Mouse (Mus musculus): Measurements from ENCODE around the gene Ror2. TPM values are rescaled to one million over a fixed set of nuclear protein-coding genes. Genes with fewer than 3 reads are reported as not detected.

Ror2 gene
- polyA plus RNA-seq, 1 experiment from 2014 or later, result 6.9 TPM

DNA sequence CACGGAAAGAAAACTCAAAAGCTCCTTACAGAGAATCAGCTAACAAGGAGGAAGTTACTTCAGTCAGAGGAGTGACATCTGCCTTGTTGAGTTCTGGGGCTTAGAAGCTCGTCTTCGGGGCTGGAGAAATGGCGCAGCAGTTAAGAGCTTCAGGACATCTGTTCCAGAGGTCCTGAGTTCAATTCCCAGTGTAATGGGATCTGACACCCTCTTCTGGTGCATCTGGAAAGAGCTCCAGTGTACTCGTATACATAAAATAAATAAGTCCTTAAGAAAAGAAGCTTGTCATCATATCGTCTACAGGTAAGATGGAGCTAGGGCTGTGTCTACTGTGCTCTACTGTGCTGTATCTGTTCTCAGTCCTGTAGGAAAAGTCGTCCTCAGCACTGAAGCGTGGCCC, 19.3 kb upstream of the Ror2 start:
- Histone ChIP-seq H3K36me3 (ENCODE audit: control insufficient read depth, insufficient read depth, low read length) (no peaks in the 10 kb centered on the region), H3K4me2 (replicated peaks; ENCODE audit: low read depth) (no peak overlapping the region), H3K4me1 (replicated peaks; ENCODE audit: control insufficient read depth, insufficient read depth) (peaks cover 8% of the 10 kb centered on the region; the same call in 1 of the 2 replicates), H3K4me3 (ENCODE audit: low read depth, low read length) (no peak overlapping the region), H3K9me3 (ENCODE audit: control insufficient read depth, low read length) (no peaks in the 10 kb centered on the region), H3K27me3 (ENCODE audit: control insufficient read depth, insufficient read depth, low read length) (no peaks in the 10 kb centered on the region), H3K9ac (ENCODE audit: low read length) (no peak overlapping the region), H3K27ac (replicated peaks) (no peak overlapping the region)
- WGBS, result 80% methylated on average over 8 of the region's 8 CpGs
- DNase-seq (ENCODE audit: low spot score), result no peak
- TF ChIP-seq EP300 (optimal IDR thresholded peaks at IDR 0.05) (no peak), CTCF (IDR thresholded peaks at IDR 0.05; ENCODE audit: low read depth) (no peak)
- ATAC-seq (ENCODE audit: low FRiP score, low TSS enrichment), result no peak

DNA sequence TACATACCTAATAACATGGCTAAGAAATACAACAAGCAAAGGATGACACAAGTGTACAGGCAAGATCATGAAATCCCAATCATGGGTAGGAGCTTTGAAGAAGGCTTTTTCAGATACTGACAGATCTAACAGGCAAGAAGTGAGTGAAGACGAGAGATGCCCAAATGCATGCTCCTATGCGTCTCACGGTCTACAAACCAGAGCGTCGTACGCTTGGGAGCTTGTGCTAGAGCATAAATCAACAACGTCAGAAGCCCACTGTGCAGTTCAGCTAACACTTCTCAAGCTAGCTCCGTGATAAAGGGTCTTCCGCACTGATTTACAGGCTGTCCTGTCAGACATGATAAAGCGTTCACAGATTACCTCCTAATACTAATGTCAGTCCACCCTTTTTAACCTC, 16.8 kb upstream of the Ror2 start:
- TF ChIP-seq CTCF (IDR thresholded peaks at IDR 0.05; ENCODE audit: low read depth), result no peak
- TF ChIP-seq EP300 (optimal IDR thresholded peaks at IDR 0.05), result no peak
- Histone ChIP-seq H3K27ac (replicated peaks) (no peak overlapping the region), H3K27me3 (ENCODE audit: control insufficient read depth, insufficient read depth, low read length) (no peaks in the 10 kb centered on the region), H3K4me3 (ENCODE audit: low read depth, low read length) (no peak overlapping the region), H3K4me2 (replicated peaks; ENCODE audit: low read depth) (no peak overlapping the region), H3K36me3 (ENCODE audit: control insufficient read depth, insufficient read depth, low read length) (no peaks in the 10 kb centered on the region), H3K9me3 (ENCODE audit: control insufficient read depth, low read length) (no peaks in the 10 kb centered on the region), H3K9ac (ENCODE audit: low read length) (no peak overlapping the region), H3K4me1 (replicated peaks; ENCODE audit: control insufficient read depth, insufficient read depth) (no peaks in the 10 kb centered on the region; the same call in 1 of the 2 replicates)
- ATAC-seq (ENCODE audit: low FRiP score, low TSS enrichment), result no peak
- WGBS, result 66% methylated on average over 10 of the region's 10 CpGs
- DNase-seq (ENCODE audit: low spot score), result no peak

- 12% methylated on average over 12 of the region's 12 CpGs for WGBS
- ATAC-seq (ENCODE audit: low FRiP score, low TSS enrichment), result no peak
These were observed 7.1 kb upstream of the Ror2 start for GRCm38 (mm10) chr13:53293065-53293464.

DNA sequence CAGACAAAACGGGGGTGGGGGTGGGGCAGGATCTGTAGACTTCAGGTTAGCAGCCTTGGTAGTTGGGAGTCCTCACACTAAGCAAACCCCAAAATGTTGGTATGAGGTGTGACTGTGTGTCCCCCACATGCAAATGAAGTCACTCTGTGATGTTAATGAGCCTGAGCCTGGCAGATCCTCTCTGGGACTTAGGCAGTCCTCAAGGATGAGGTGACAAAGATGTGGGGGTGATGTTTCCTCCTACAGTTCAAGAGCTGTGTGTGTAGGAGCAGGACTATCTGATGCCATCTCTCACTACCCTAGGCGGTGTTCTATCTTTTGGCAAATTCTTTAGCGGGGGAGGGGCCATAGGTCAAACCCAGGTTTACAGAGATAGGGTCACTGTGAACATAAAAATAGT, 6.3 kb upstream of the Ror2 start:
- WGBS, result 41% methylated on average over 3 of the region's 3 CpGs
- ATAC-seq (ENCODE audit: low FRiP score, low TSS enrichment) (no peak), DNase-seq (ENCODE audit: low spot score) (no peak)
- H3K9me3 ChIP-seq (ENCODE audit: control insufficient read depth, low read length), result no peaks in the 10 kb centered on the region
- no peak overlapping the region for H3K4me2 ChIP-seq (replicated peaks; ENCODE audit: low read depth)
- H3K27me3 ChIP-seq (ENCODE audit: control insufficient read depth, insufficient read depth, low read length), result no peaks in the 10 kb centered on the region
- no peak overlapping the region for H3K4me3 ChIP-seq (ENCODE audit: low read depth, low read length)
- TF ChIP-seq CTCF (IDR thresholded peaks at IDR 0.05; ENCODE audit: low read depth) (no peak), EP300 (optimal IDR thresholded peaks at IDR 0.05) (no peak)
- H3K36me3 ChIP-seq (ENCODE audit: control insufficient read depth, insufficient read depth, low read length), result no peaks in the 10 kb centered on the region
- H3K4me1 ChIP-seq (replicated peaks; ENCODE audit: control insufficient read depth, insufficient read depth), result no peaks in the 10 kb centered on the region; the same call in 1 of the 2 replicates
- H3K27ac ChIP-seq (replicated peaks), result no peak overlapping the region
- H3K9ac ChIP-seq (ENCODE audit: low read length), result no peak overlapping the region

More at GRCm38 (mm10) chr13:53293065-53293464, 7.1 kb upstream of the Ror2 start:
- Histone ChIP-seq H3K9ac (ENCODE audit: low read length) (no peak overlapping the region), H3K36me3 (ENCODE audit: control insufficient read depth, insufficient read depth, low read length) (no peaks in the 10 kb centered on the region), H3K9me3 (ENCODE audit: control insufficient read depth, low read length) (no peaks in the 10 kb centered on the region), H3K4me3 (ENCODE audit: low read depth, low read length) (no peak overlapping the region), H3K27ac (replicated peaks) (no peak overlapping the region), H3K27me3 (ENCODE audit: control insufficient read depth, insufficient read depth, low read length) (no peaks in the 10 kb centered on the region), H3K4me1 (replicated peaks; ENCODE audit: control insufficient read depth, insufficient read depth) (no peaks in the 10 kb centered on the region; the same call in none of the 2 replicates), H3K4me2 (replicated peaks; ENCODE audit: low read depth) (no peak overlapping the region)
- no peak for TF ChIP-seq EP300 (optimal IDR thresholded peaks at IDR 0.05)
- no peak for DNase-seq (ENCODE audit: low spot score)

DNA sequence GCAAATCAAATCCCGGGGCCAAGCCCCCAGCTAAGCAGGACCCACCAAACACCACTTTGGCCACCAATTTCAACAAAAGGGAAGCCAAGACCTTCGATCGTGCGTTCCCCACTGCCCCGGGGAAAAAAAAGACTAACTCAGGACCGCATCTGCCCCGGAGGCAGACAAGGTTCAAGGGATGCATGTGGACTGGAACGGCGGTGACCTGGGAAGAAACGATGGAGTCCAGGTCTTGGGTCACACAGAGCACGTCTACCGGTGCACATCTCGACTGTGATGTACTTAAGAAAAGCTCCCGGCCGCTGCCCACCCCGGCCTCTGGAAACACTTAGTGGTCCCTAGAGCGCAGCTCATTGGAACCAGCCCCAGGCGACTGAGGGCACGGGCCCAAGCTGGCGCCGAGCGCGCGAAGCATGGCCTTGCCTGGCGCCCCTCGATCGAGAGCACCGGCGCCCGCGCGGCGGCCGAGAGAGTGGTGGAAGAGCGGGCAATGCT, 616 bp downstream of the Ror2 start:
- WGBS, result 0% methylated on average over 35 of the region's 35 CpGs
- ATAC-seq (ENCODE audit: low FRiP score, low TSS enrichment) (peak; percentile 28), DNase-seq (ENCODE audit: low spot score) (no peak)
- Histone ChIP-seq H3K27ac (replicated peaks) (peak overlapping the region; percentile 78), H3K27me3 (ENCODE audit: control insufficient read depth, insufficient read depth, low read length) (no peaks in the 10 kb centered on the region), H3K4me3 (ENCODE audit: low read depth, low read length) (peak overlapping the region; percentile 70), H3K9ac (ENCODE audit: low read length) (peak overlapping the region; percentile 82), H3K4me1 (replicated peaks; ENCODE audit: control insufficient read depth, insufficient read depth) (peaks cover 2% of the 10 kb centered on the region; the same call in 1 of the 2 replicates), H3K4me2 (replicated peaks; ENCODE audit: low read depth) (peak overlapping the region; percentile 81), H3K9me3 (ENCODE audit: control insufficient read depth, low read length) (no peaks in the 10 kb centered on the region), H3K36me3 (ENCODE audit: control insufficient read depth, insufficient read depth, low read length) (no peaks in the 10 kb centered on the region)
- no peak for TF ChIP-seq EP300 (optimal IDR thresholded peaks at IDR 0.05)
- no peak for TF ChIP-seq CTCF (IDR thresholded peaks at IDR 0.05; ENCODE audit: low read depth)

DNA sequence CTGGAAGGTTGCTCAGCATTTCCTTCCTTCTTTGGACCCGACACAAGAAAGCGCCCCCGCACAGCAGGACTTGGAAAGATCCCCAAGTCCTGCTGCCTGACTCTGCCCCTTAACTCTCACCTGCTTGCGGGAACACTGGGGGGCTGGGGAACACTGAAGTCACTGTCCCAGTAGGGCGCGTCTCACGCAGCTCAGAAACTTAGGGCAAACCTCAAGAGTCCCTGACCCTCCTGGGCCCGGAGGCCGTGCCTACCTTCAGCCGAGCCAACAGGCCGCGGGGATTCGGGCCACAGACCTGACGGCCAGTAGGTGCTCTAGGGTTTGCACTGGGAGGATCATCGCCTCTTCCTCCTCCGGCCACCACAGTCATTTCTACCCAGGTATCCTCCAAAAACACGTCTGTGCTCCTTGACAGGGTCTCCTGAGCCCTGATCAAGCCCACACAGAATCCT, 1.2 kb downstream of the Ror2 start:
- no peak for ATAC-seq (ENCODE audit: low FRiP score, low TSS enrichment)
- TF ChIP-seq EP300 (optimal IDR thresholded peaks at IDR 0.05) (no peak), CTCF (IDR thresholded peaks at IDR 0.05; ENCODE audit: low read depth) (no peak)
- peak overlapping the region; percentile 70 for H3K4me3 ChIP-seq (ENCODE audit: low read depth, low read length)
- no peaks in the 10 kb centered on the region for H3K9me3 ChIP-seq (ENCODE audit: control insufficient read depth, low read length)
- 10% methylated on average over 17 of the region's 17 CpGs for WGBS
- peak overlapping the region; percentile 78; the same call in 1 of the 2 replicates for H3K27ac ChIP-seq (replicated peaks)
- H3K36me3 ChIP-seq (ENCODE audit: control insufficient read depth, insufficient read depth, low read length), result no peaks in the 10 kb centered on the region
- H3K9ac ChIP-seq (ENCODE audit: low read length), result peak overlapping the region; percentile 82
- H3K4me2 ChIP-seq (replicated peaks; ENCODE audit: low read depth), result peak overlapping the region; percentile 81
- H3K4me1 ChIP-seq (replicated peaks; ENCODE audit: control insufficient read depth, insufficient read depth), result peaks cover 2% of the 10 kb centered on the region; the same call in 1 of the 2 replicates
- DNase-seq (ENCODE audit: low spot score), result peak; percentile 39
- H3K27me3 ChIP-seq (ENCODE audit: control insufficient read depth, insufficient read depth, low read length), result no peaks in the 10 kb centered on the region
